Mouse (Mus musculus) hindbrain, embryonic 14.5 days (tissue): ENCODE data around the gene AW209491. TPM values are rescaled to one million over a fixed set of nuclear protein-coding genes. Genes with fewer than 3 reads are reported as not detected.

Source experiments
- ATAC-seq: fragments of 200-750 bp; cut with Nextera tagmentation; 2 replicates; pipeline ENCODE4 v1.8.0; 2017; ENCODE audit warnings: moderate number of reproducible peaks, mild to moderate bottlenecking, moderate TSS enrichment, moderate library complexity; ENCODE audit not compliant: low FRiP score
- DNase-seq: peaks from one replicate; pipeline ENCODE4 v3.0.0-alpha.2; 2015; ENCODE audit warnings: low spot score
- H3K27ac ChIP-seq: fragments of 300-500 bp; sonication (generic); 2 replicates; pipeline ENCODE4 v1.5.1; 2014; ENCODE audit warnings: mild to moderate bottlenecking, moderate library complexity
- H3K27me3 ChIP-seq: fragments of 300-500 bp; sonication (generic); 2 replicates; pipeline ENCODE4 v1.6.1; 2014; ENCODE audit warnings: mild to moderate bottlenecking, low read length, mixed read lengths; ENCODE audit not compliant: control insufficient read depth, insufficient read depth
- H3K36me3 ChIP-seq: fragments of 300-500 bp; sonication (generic); replicated peaks from 2 replicates; pipeline ENCODE4 v1.6.1; 2014; ENCODE audit not compliant: control insufficient read depth, insufficient read depth
- H3K4me1 ChIP-seq: fragments of 300-500 bp; sonication (generic); replicated peaks from 2 replicates; pipeline ENCODE4 v1.6.1; 2014; ENCODE audit warnings: antibody characterized with exemption, low read length, mixed read lengths; ENCODE audit not compliant: control insufficient read depth, insufficient read depth
- H3K4me2 ChIP-seq: fragments of 300-500 bp; sonication (generic); replicated peaks from 2 replicates; pipeline ENCODE4 v1.6.1; 2014; ENCODE audit warnings: mild to moderate bottlenecking, moderate library complexity
- H3K4me3 ChIP-seq: fragments of 300-500 bp; sonication (generic); replicated peaks from 2 replicates; pipeline ENCODE4 v1.5.1; 2014; ENCODE audit warnings: mild to moderate bottlenecking, low read length
- H3K9ac ChIP-seq: fragments of 300-500 bp; sonication (generic); 2 replicates; pipeline ENCODE4 v1.6.1; 2014
- H3K9me3 ChIP-seq: fragments of 300-500 bp; sonication (generic); 2 replicates; pipeline ENCODE4 v1.6.1; 2016; ENCODE audit warnings: low read length; ENCODE audit not compliant: control insufficient read depth
- WGBS: fragments of 180-500 bp; shearing (Covaris S2); extraction: QIAGEN DNeasy Blood & Tissue Kit; methylation state at CpG from one replicate; pipeline ENCODE4 v1.1.7; 2014; 5-methylcytosine and 5-hydroxymethylcytosine counted together
- polyA plus RNA-seq: library from polyadenylated mRNA; unstranded; fragments of >200 nt; fragmentation: Nextera tagmentation; extraction: Ambion mirVana; gene quantifications from 2 replicates; pipeline ENCODE4 v1.2.1, GENCODE M21; 2014

The AW209491 gene
- 40.9 and 42.2 TPM in 2 replicates for polyA plus RNA-seq

- DNase-seq (peak; percentile 90), ATAC-seq (peak; percentile 96)
- WGBS, result 3% methylated on average over 29 of the region's 29 CpGs
- Histone ChIP-seq H3K27ac (peak within 1 kb of the TSS; percentile 76), H3K4me1 (peaks cover 15% of the 10 kb centered on the region), H3K9me3 (no peaks in the 10 kb centered on the region), H3K9ac (peak within 1 kb of the TSS; percentile 89), H3K4me3 (peak within 1 kb of the TSS; percentile 50), H3K36me3 (peaks cover 28% of the 10 kb centered on the region), H3K4me2 (peak within 1 kb of the TSS; percentile 75), H3K27me3 (no peaks in the 10 kb centered on the region)
Observed at GRCm38 (mm10) chr13:14629726-14630641, at the start of gene AW209491. AW209491 (plus strand) TSS chr13:14630154.

GRCm38 (mm10) chr13:14580392-14580791 is 49.6 kb upstream of the AW209491 start:
- H3K9ac ChIP-seq, result no peak overlapping the region
- H3K4me1 ChIP-seq, result no peaks in the 10 kb centered on the region
- 84% methylated on average over 3 of the region's 3 CpGs for WGBS
- DNase-seq (no peak), ATAC-seq (no peak)
- no peak overlapping the region for H3K27ac ChIP-seq
- no peaks in the 10 kb centered on the region for H3K9me3 ChIP-seq
- no peaks in the 10 kb centered on the region for H3K36me3 ChIP-seq
- no peaks in the 10 kb centered on the region for H3K27me3 ChIP-seq
- H3K4me2 ChIP-seq, result no peak overlapping the region
- H3K4me3 ChIP-seq, result no peak overlapping the region

- no peak for DNase-seq
- Histone ChIP-seq H3K4me1 (no peaks in the 10 kb centered on the region), H3K36me3 (no peaks in the 10 kb centered on the region), H3K4me2 (no peak overlapping the region), H3K9ac (no peak overlapping the region), H3K9me3 (no peaks in the 10 kb centered on the region), H3K4me3 (no peak overlapping the region), H3K27ac (no peak overlapping the region), H3K27me3 (no peaks in the 10 kb centered on the region)
- 90% methylated on average over 2 of the region's 2 CpGs for WGBS
- no peak for ATAC-seq
Observed at GRCm38 (mm10) chr13:14602744-14603143, 27.2 kb upstream of the AW209491 start.

GRCm38 (mm10) chr13:14607616-14608015 is 22.3 kb upstream of the AW209491 start:
- H3K4me1 ChIP-seq, result peaks cover 9% of the 10 kb centered on the region; the same call in 1 of the 2 replicates
- no peak overlapping the region for H3K9ac ChIP-seq
- ATAC-seq, result no peak

GRCm38 (mm10) chr13:14612463-14612862 is 17.5 kb upstream of the AW209491 start:
- WGBS, result 8% methylated on average over 10 of the region's 10 CpGs
- H3K36me3 ChIP-seq, result peaks cover 31% of the 10 kb centered on the region
- H3K27ac ChIP-seq, result peak overlapping the region; percentile 66
- ATAC-seq, result peak; percentile 67
- peak overlapping the region; percentile 82 for H3K4me3 ChIP-seq
- DNase-seq, result no peak
- no peaks in the 10 kb centered on the region for H3K9me3 ChIP-seq
- peaks cover 14% of the 10 kb centered on the region; the same call in 1 of the 2 replicates for H3K4me1 ChIP-seq
- H3K9ac ChIP-seq, result peak overlapping the region; percentile 77
- H3K27me3 ChIP-seq, result no peaks in the 10 kb centered on the region
- peak overlapping the region; percentile 59 for H3K4me2 ChIP-seq

More at GRCm38 (mm10) chr13:14607616-14608015, 22.3 kb upstream of the AW209491 start:
- Histone ChIP-seq H3K4me2 (no peak overlapping the region), H3K4me3 (no peak overlapping the region), H3K27me3 (no peaks in the 10 kb centered on the region), H3K36me3 (peaks cover 21% of the 10 kb centered on the region), H3K27ac (no peak overlapping the region), H3K9me3 (no peaks in the 10 kb centered on the region)
- DNase-seq, result no peak

- H3K4me1 ChIP-seq, result peaks cover 14% of the 10 kb centered on the region; the same call in 1 of the 2 replicates
- no peaks in the 10 kb centered on the region for H3K9me3 ChIP-seq
- under 1% methylated on average over 42 of the region's 42 CpGs for WGBS
- ATAC-seq (peak; percentile 99), DNase-seq (peak; percentile 100)
- peak within 1 kb of the TSS; percentile 82 for H3K4me3 ChIP-seq
- peak within 1 kb of the TSS; percentile 94 for H3K9ac ChIP-seq
- H3K27me3 ChIP-seq, result no peaks in the 10 kb centered on the region
- peak within 1 kb of the TSS; percentile 82 for H3K4me2 ChIP-seq
- peaks cover 35% of the 10 kb centered on the region for H3K36me3 ChIP-seq
- peak within 1 kb of the TSS; percentile 66 for H3K27ac ChIP-seq
Observed at GRCm38 (mm10) chr13:14612926-14613529, 16.9 kb upstream of the AW209491 start, which contains the start of the genes Mrpl32 and Psma2. Mrpl32 (minus strand) TSS chr13:14613165. Psma2 (plus strand) TSS chr13:14613240.

GRCm38 (mm10) chr13:14613553-14613952 is 16.4 kb upstream of the AW209491 start:
- ATAC-seq (no peak), DNase-seq (no peak)
- H3K4me2 ChIP-seq, result peak overlapping the region; percentile 82
- 2% methylated on average over 9 of the region's 9 CpGs for WGBS
- no peaks in the 10 kb centered on the region for H3K27me3 ChIP-seq
- peaks cover 37% of the 10 kb centered on the region for H3K36me3 ChIP-seq
- peak overlapping the region; percentile 82 for H3K4me3 ChIP-seq
- H3K9ac ChIP-seq, result peak overlapping the region; percentile 94
- H3K4me1 ChIP-seq, result peaks cover 14% of the 10 kb centered on the region; the same call in 1 of the 2 replicates
- H3K27ac ChIP-seq, result 0 out of 2 replicates have a peak overlapping the region, but pooled peaks have one; percentile 14
- no peaks in the 10 kb centered on the region for H3K9me3 ChIP-seq

- ATAC-seq, result peak; percentile 27; the same call in 1 of the 2 replicates
- Histone ChIP-seq H3K9me3 (no peaks in the 10 kb centered on the region), H3K4me2 (no peak overlapping the region)
Observed at GRCm38 (mm10) chr13:14618724-14619123, 11.2 kb upstream of the AW209491 start.

GRCm38 (mm10) chr13:14639998-14640397 is 10.0 kb downstream of the AW209491 start:
- H3K9me3 ChIP-seq, result no peaks in the 10 kb centered on the region
- no peak for ATAC-seq
- H3K4me3 ChIP-seq, result no peak overlapping the region
- H3K27ac ChIP-seq, result no peak overlapping the region
- H3K27me3 ChIP-seq, result no peaks in the 10 kb centered on the region
- peaks cover 49% of the 10 kb centered on the region for H3K36me3 ChIP-seq
- H3K9ac ChIP-seq, result no peak overlapping the region
- H3K4me1 ChIP-seq, result no peaks in the 10 kb centered on the region
- WGBS, result 66% methylated on average over 1 of the region's 1 CpGs
- no peak for DNase-seq
- H3K4me2 ChIP-seq, result no peak overlapping the region

More at GRCm38 (mm10) chr13:14618724-14619123, 11.2 kb upstream of the AW209491 start:
- WGBS, result 49% methylated on average over 2 of the region's 2 CpGs
- Histone ChIP-seq H3K36me3 (peaks cover 60% of the 10 kb centered on the region), H3K4me3 (no peak overlapping the region), H3K9ac (no peak overlapping the region), H3K27me3 (no peaks in the 10 kb centered on the region), H3K27ac (no peak overlapping the region), H3K4me1 (peaks cover 5% of the 10 kb centered on the region; the same call in 1 of the 2 replicates)
- DNase-seq, result peak; percentile 85
